Mouse (Mus musculus): ENCODE data around the gene Tead1.

DNA sequence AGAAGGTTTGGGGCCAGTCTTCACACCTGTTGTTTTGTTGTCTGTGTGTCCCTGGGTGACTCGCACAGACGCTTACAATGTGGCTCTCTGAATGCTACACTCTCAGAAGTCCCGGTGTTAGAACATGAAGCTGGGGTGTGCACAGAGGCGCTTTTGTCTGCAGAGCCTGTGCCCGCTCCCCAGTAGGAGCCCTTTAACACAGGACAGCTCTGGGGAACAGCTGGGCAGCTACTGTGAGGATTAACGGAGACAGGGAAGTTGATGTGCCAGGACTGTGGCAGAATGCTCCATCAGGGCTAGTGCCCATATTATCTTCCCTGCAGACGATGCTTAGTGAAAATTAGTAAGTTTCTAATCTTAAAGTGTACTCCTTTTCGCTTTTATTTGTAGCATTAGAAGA lies 102.9 kb downstream of the Tead1 start:
- TF ChIP-seq CTCF (IDR thresholded peaks at IDR 0.05; ENCODE audit: low read depth) (no peak), EP300 (IDR thresholded peaks at IDR 0.05; ENCODE audit: low read depth) (no peak)

Measured in liver, postnatal 0 days (tissue).